Mouse (Mus musculus) MEL (cell line): ENCODE data around the gene Tbcd. TPM values are rescaled to one million over a fixed set of nuclear protein-coding genes. Genes with fewer than 3 reads are reported as not detected.

Experiments used
- DNase-seq: peaks from one replicate; pipeline ENCODE4 v3.0.0; 2011; ENCODE audit warnings: low read depth, low spot score
- H3K27ac ChIP-seq: 2 replicates; pipeline ENCODE4 v1.5.1; 2012; ENCODE audit warnings: low read depth, mild to moderate bottlenecking, control low read depth, low read length, moderate library complexity; ENCODE audit not compliant: control insufficient read depth
- H3K27me3 ChIP-seq, 2 experiments: fragments of 150-350 bp in 1 of 2; sonication (generic) in 1 of 2; 2 replicates each; pipeline ENCODE4 v1.6.1; 2012; ENCODE audit warnings: low read length in 2 of 2, mild to moderate bottlenecking in 2 of 2, improper control_type of control experiment in 1 of 2, moderate library complexity in 1 of 2; ENCODE audit not compliant: insufficient read depth in 2 of 2, control insufficient read depth in 1 of 2
- H3K36me3 ChIP-seq, 2 experiments: 2 replicates each; pipeline ENCODE4 v1.6.1; 2012 to 2014; ENCODE audit warnings: low read length in 2 of 2, improper control_type of control experiment in 1 of 2, inconsistent platforms in 1 of 2, mild to moderate bottlenecking in 1 of 2; ENCODE audit not compliant: insufficient read depth in 2 of 2, control insufficient read depth in 1 of 2
- H3K4me1 ChIP-seq, 2 experiments: fragments of 150-350 bp in 1 of 2; sonication (generic) in 1 of 2; 2 replicates each; pipeline ENCODE4 v1.6.1; 2012; ENCODE audit warnings: low read length in 2 of 2, improper control_type of control experiment in 1 of 2, mild to moderate bottlenecking in 1 of 2; ENCODE audit not compliant: insufficient read depth in 2 of 2, control insufficient read depth in 1 of 2
- H3K4me3 ChIP-seq, 2 experiments: fragments of 150-350 bp in 1 of 2; sonication (generic) in 1 of 2; 2 replicates each; pipeline ENCODE4 v1.5.1; 2012; ENCODE audit warnings: low read depth in 2 of 2, low read length in 2 of 2, mild to moderate bottlenecking in 2 of 2, moderate library complexity in 2 of 2, control low read depth in 1 of 2, improper control_type of control experiment in 1 of 2; ENCODE audit not compliant: control insufficient read depth in 1 of 2, insufficient read depth in 1 of 2
- H3K79me2 ChIP-seq: 2 replicates; pipeline ENCODE4 v1.6.1; 2012; ENCODE audit warnings: mild to moderate bottlenecking, low read length, moderate library complexity; ENCODE audit not compliant: control insufficient read depth, poor library complexity, insufficient read depth
- H3K9ac ChIP-seq: 2 replicates; pipeline ENCODE4 v1.6.1; 2012; ENCODE audit warnings: low read depth, mild to moderate bottlenecking, control low read depth, low read length, moderate library complexity; ENCODE audit not compliant: control insufficient read depth, poor library complexity, severe bottlenecking
- H3K9me3 ChIP-seq: fragments of 150-350 bp; sonication (generic); replicated peaks from 2 replicates; pipeline ENCODE4 v1.6.1; 2012; ENCODE audit warnings: mild to moderate bottlenecking, low read length, improper control_type of control experiment, moderate library complexity; ENCODE audit not compliant: insufficient read depth
- BHLHE40 ChIP-seq: IDR thresholded peaks from 2 replicates; pipeline ENCODE4 v1.6.1; 2012; ENCODE audit warnings: low read depth, mild to moderate bottlenecking, inconsistent platforms, low read length, improper control_type of control experiment, borderline replicate concordance
- CHD1 ChIP-seq: IDR thresholded peaks from 2 replicates; pipeline ENCODE4 v1.6.1; 2012; ENCODE audit warnings: low read depth, mild to moderate bottlenecking, inconsistent platforms, low read length, improper control_type of control experiment
- CHD2 ChIP-seq: IDR thresholded peaks from 2 replicates; pipeline ENCODE4 v1.6.1; 2011; ENCODE audit warnings: low read length, improper control_type of control experiment
- CTCF ChIP-seq, 3 experiments: IDR thresholded peaks in 2 of 3; conservative IDR thresholded peaks in 1 of 3; 2 replicates each; pipeline ENCODE4 v1.5.1; 2011 to 2012; ENCODE audit warnings: low read length in 3 of 3, low read depth in 2 of 3, mild to moderate bottlenecking in 2 of 3, improper control_type of control experiment in 1 of 3, inconsistent platforms in 1 of 3, mixed read lengths in 1 of 3, moderate library complexity in 1 of 3; ENCODE audit not compliant: control insufficient read depth in 1 of 3, insufficient read depth in 1 of 3, poor library complexity in 1 of 3, severe bottlenecking in 1 of 3
- E2F4 ChIP-seq: IDR thresholded peaks from 2 replicates; pipeline ENCODE4 v1.6.1; 2011; ENCODE audit warnings: low read depth, low read length, improper control_type of control experiment, borderline replicate concordance
- ELF1 ChIP-seq: IDR thresholded peaks from 2 replicates; pipeline ENCODE4 v1.6.1; 2014; ENCODE audit warnings: low read depth, mild to moderate bottlenecking, inconsistent platforms, low read length, improper control_type of control experiment, moderate library complexity
- GABPA ChIP-seq: IDR thresholded peaks from 2 replicates; pipeline ENCODE4 v1.6.1; 2012; ENCODE audit warnings: low read depth, mild to moderate bottlenecking, inconsistent platforms, low read length, improper control_type of control experiment, moderate library complexity
- GATA1 ChIP-seq: IDR thresholded peaks from 2 replicates; pipeline ENCODE4 v1.6.1; 2011; ENCODE audit warnings: low read depth, low read length, improper control_type of control experiment
- JUND ChIP-seq: IDR thresholded peaks from 2 replicates; pipeline ENCODE4 v1.6.1; 2011; ENCODE audit warnings: low read depth, mild to moderate bottlenecking, improper control_type of control experiment, low read length
- KAT2A ChIP-seq: conservative IDR thresholded peaks from 2 replicates; pipeline ENCODE4 v1.6.1; 2012; ENCODE audit warnings: low read depth, low read length, improper control_type of control experiment, inconsistent platforms
- MAX ChIP-seq: IDR thresholded peaks from 2 replicates; pipeline ENCODE4 v1.6.1; 2011; ENCODE audit warnings: low read length, improper control_type of control experiment
- MAZ ChIP-seq: IDR thresholded peaks from 2 replicates; pipeline ENCODE4 v1.6.1; 2012; ENCODE audit warnings: low read depth, mild to moderate bottlenecking, inconsistent platforms, low read length, improper control_type of control experiment
- MYB ChIP-seq: IDR thresholded peaks from 2 replicates; pipeline ENCODE4 v1.6.1; 2011; ENCODE audit warnings: mild to moderate bottlenecking, low read depth, low read length, improper control_type of control experiment
- NELFE ChIP-seq: IDR thresholded peaks from 2 replicates; pipeline ENCODE4 v1.6.1; 2011; ENCODE audit warnings: low read depth, low read length, improper control_type of control experiment
- RAD21 ChIP-seq: IDR thresholded peaks from 2 replicates; pipeline ENCODE4 v1.6.1; 2011; ENCODE audit warnings: mild to moderate bottlenecking, low read depth, low read length, improper control_type of control experiment
- RCOR1 ChIP-seq: IDR thresholded peaks from 2 replicates; pipeline ENCODE4 v1.6.1; 2012; ENCODE audit warnings: low read depth, mild to moderate bottlenecking, inconsistent platforms, low read length, improper control_type of control experiment
- SIN3A ChIP-seq: IDR thresholded peaks from 2 replicates; pipeline ENCODE4 v1.6.1; 2012; ENCODE audit warnings: low read length, improper control_type of control experiment, inconsistent platforms
- SMC3 ChIP-seq: IDR thresholded peaks from 2 replicates; pipeline ENCODE4 v1.6.1; 2011; ENCODE audit warnings: low read depth, low read length, improper control_type of control experiment
- TAL1 ChIP-seq: IDR thresholded peaks from 2 replicates; pipeline ENCODE4 v1.6.1; 2012; ENCODE audit warnings: mild to moderate bottlenecking, inconsistent platforms, low read length, moderate library complexity, mixed read lengths
- USF2 ChIP-seq, 2 experiments: IDR thresholded peaks; 2 replicates each; pipeline ENCODE4 v1.6.1; 2011 to 2012; ENCODE audit warnings: improper control_type of control experiment in 2 of 2, low read length in 2 of 2, borderline replicate concordance in 1 of 2, inconsistent platforms in 1 of 2, low read depth in 1 of 2, mild to moderate bottlenecking in 1 of 2; ENCODE audit not compliant: insufficient read depth in 1 of 2
- ZC3H11A ChIP-seq: IDR thresholded peaks from 2 replicates; pipeline ENCODE4 v1.6.1; 2012; ENCODE audit warnings: low read depth, mild to moderate bottlenecking, inconsistent platforms, low read length, improper control_type of control experiment
- polyA plus RNA-seq, 2 experiments: library from polyadenylated mRNA; stranded (reverse) in 1 of 2; unstranded in 1 of 2; fragments of >175 nt in 1 of 2; fragments of >200 nt in 1 of 2; gene quantifications; 2 replicates each; pipeline versions ENCODE4 v1.2.1 to v1.2.4; 2012; ENCODE audit warnings: low replicate concordance in 2 of 2, low read depth in 1 of 2; ENCODE audit not compliant: insufficient read length in 2 of 2, insufficient read depth in 1 of 2, missing spikeins in 1 of 2
- total RNA-seq: library from RNA; depleted of rRNA; stranded (reverse); fragments of 300-350 nt; gene quantifications from 2 replicates; pipeline ENCODE4 v1.2.3, GENCODE M21; 2012

Gene Tbcd
- total and polyA plus RNA-seq, 3 experiments, result 50.0 to 65.3 TPM; not detected in 1

GRCm38 (mm10) chr11:121651983-121652382, 200.2 kb downstream of the Tbcd start:
- H3K4me3 ChIP-seq, result no peak overlapping the region
- no peak for DNase-seq
- H3K36me3 ChIP-seq, result peaks cover 0 to 14% of the 10 kb centered on the region in 2 experiments; a peak in 2 of 4 replicates
- H3K9me3 ChIP-seq, result no peaks in the 10 kb centered on the region
- no peaks in the 10 kb centered on the region for H3K79me2 ChIP-seq
- peaks cover 10 to 14% of the 10 kb centered on the region in 2 experiments for H3K4me1 ChIP-seq
- H3K27ac ChIP-seq, result no peak overlapping the region
- no peak overlapping the region for H3K9ac ChIP-seq
- no peaks in the 10 kb centered on the region for H3K27me3 ChIP-seq
- TF ChIP-seq NELFE (no peak), USF2 (IDR thresholded peaks at IDR 0.05; ENCODE audit: borderline replicate concordance in 1 of 2, insufficient read depth in 1 of 2, low read depth in 1 of 2, low read length in 2 of 2) (no peak), MAX (no peak), JUND (no peak), BHLHE40 (no peak), KAT2A (no peak), GATA1 (no peak), ELF1 (no peak), GABPA (no peak), CHD2 (no peak), RCOR1 (no peak), E2F4 (no peak), SIN3A (no peak)
- TF ChIP-seq, all 39 proteins: peak for 0

GRCm38 (mm10) chr11:121652547-121653305, 201.0 kb downstream of the Tbcd start:
- Histone ChIP-seq H3K9me3 (no peaks in the 10 kb centered on the region), H3K9ac (no peak overlapping the region), H3K4me3 (no peak overlapping the region), H3K27ac (no peak overlapping the region), H3K27me3 (no peaks in the 10 kb centered on the region), H3K36me3 (peaks cover 0 to 14% of the 10 kb centered on the region in 2 experiments; a peak in 2 of 4 replicates), H3K79me2 (no peaks in the 10 kb centered on the region), H3K4me1 (peaks cover 10 to 14% of the 10 kb centered on the region in 2 experiments)
- DNase-seq, result peak; percentile 80
- 0 out of 2 replicates have a peak, but pooled peaks have one; percentile 32 for TF ChIP-seq SIN3A
- no peak for TF ChIP-seq USF2 (IDR thresholded peaks at IDR 0.05; ENCODE audit: borderline replicate concordance in 1 of 2, insufficient read depth in 1 of 2, low read depth in 1 of 2, low read length in 2 of 2)
- peak; percentile 83 for TF ChIP-seq ZC3H11A
- TF ChIP-seq MAZ, result 0 out of 2 replicates have a peak, but pooled peaks have one; percentile 24
- no peak for TF ChIP-seq JUND
- TF ChIP-seq SMC3, result peak; percentile 95
- no peak for TF ChIP-seq MYB
- peak; percentile 52; the same call in 1 of the 2 replicates for TF ChIP-seq ELF1
- 0 out of 2 replicates have a peak, but pooled peaks have one; percentile 3 for TF ChIP-seq BHLHE40
- TF ChIP-seq CHD1, result no peak
- TF ChIP-seq CTCF (IDR thresholded peaks at IDR 0.05 in 2 of 3, conservative IDR thresholded peaks at IDR 0.05 in 1 of 3; ENCODE audit: control insufficient read depth in 1 of 3, insufficient read depth in 1 of 3, low read depth in 2 of 3, low read length in 3 of 3, poor library complexity in 1 of 3, severe bottlenecking in 1 of 3), result peak; percentile 67 to 90 (median 90)
- TF ChIP-seq RAD21, result peak; percentile 80
- TF ChIP-seq TAL1, result no peak
